Mouse (Mus musculus) testis, adult 2 months (tissue): ENCODE data around the gene Fes.

ENCODE experiments used
- CTCF ChIP-seq: fragments of 200-500 bp; IDR thresholded peaks from 2 replicates; pipeline ENCODE4 v1.5.1; 2012; ENCODE audit warnings: low read depth, mild to moderate bottlenecking, inconsistent platforms, low read length, moderate library complexity; ENCODE audit not compliant: control insufficient read depth, insufficient read depth, insufficient replicate concordance
- POLR2A ChIP-seq: fragments of 200-500 bp; IDR thresholded peaks from 2 replicates; pipeline ENCODE4 v1.6.1; 2012; ENCODE audit warnings: low read depth, mild to moderate bottlenecking, inconsistent platforms, low read length, moderate library complexity; ENCODE audit not compliant: control insufficient read depth

GRCm38 (mm10) chr7:80374733-80375132 lies 13.0 kb downstream of the Fes start:
- TF ChIP-seq CTCF (no peak), POLR2A (no peak)
